Mouse (Mus musculus): ENCODE data around the gene Napb.

DNA sequence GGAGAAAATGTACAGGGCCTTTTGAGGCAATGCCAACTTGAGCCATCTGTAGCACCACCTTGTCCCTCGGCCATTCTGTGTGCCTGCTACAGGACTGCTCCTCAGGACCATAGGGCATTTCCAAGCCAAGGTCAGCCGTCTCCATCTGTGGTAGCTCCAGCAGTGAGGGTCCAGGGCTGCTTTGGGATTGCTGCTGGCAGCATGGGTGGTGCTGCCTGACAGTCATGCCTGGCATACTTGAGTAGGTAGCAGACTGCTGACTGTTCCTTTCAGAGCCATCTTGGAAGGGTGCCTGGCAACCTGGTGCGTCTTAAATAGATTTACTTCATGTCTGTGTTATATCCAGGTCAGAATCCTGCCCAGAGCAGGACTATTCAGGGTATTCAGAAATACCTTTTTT, 10.7 kb upstream of the Napb start:
- no peak for TF ChIP-seq CTCF (IDR thresholded peaks at IDR 0.05; ENCODE audit: control insufficient read depth, insufficient read depth, insufficient read length)
- no peak for TF ChIP-seq MAX (IDR thresholded peaks at IDR 0.05)
- TF ChIP-seq CEBPB (IDR thresholded peaks at IDR 0.05; ENCODE audit: low read depth) = no peak
- no peak for TF ChIP-seq MYOG (IDR thresholded peaks at IDR 0.05; ENCODE audit: control insufficient read depth, extremely low read depth, insufficient read length)
- no peak for TF ChIP-seq MYOD1 (IDR thresholded peaks at IDR 0.05; ENCODE audit: control insufficient read depth, insufficient read length, low read depth)
- TF ChIP-seq USF1 (IDR thresholded peaks at IDR 0.05; ENCODE audit: low read depth) = no peak
- TF ChIP-seq FOSL1 (IDR thresholded peaks at IDR 0.05; ENCODE audit: insufficient read depth, low read length, poor library complexity, severe bottlenecking) = no peak
